Mouse (Mus musculus) CD4-positive naive resting alpha-beta T cell, adult 76 days (primary cell): ENCODE data around the gene Gpalpp1. TPM values are rescaled to one million over a fixed set of nuclear protein-coding genes. Genes with fewer than 3 reads are reported as not detected.

Experiments used
- total RNA-seq: library from RNA; stranded (reverse); gene quantifications from one replicate; pipeline ENCODE4 v1.2.4, GENCODE M21; 2023

Gene Gpalpp1
- total RNA-seq: 20.5 TPM

DNA sequence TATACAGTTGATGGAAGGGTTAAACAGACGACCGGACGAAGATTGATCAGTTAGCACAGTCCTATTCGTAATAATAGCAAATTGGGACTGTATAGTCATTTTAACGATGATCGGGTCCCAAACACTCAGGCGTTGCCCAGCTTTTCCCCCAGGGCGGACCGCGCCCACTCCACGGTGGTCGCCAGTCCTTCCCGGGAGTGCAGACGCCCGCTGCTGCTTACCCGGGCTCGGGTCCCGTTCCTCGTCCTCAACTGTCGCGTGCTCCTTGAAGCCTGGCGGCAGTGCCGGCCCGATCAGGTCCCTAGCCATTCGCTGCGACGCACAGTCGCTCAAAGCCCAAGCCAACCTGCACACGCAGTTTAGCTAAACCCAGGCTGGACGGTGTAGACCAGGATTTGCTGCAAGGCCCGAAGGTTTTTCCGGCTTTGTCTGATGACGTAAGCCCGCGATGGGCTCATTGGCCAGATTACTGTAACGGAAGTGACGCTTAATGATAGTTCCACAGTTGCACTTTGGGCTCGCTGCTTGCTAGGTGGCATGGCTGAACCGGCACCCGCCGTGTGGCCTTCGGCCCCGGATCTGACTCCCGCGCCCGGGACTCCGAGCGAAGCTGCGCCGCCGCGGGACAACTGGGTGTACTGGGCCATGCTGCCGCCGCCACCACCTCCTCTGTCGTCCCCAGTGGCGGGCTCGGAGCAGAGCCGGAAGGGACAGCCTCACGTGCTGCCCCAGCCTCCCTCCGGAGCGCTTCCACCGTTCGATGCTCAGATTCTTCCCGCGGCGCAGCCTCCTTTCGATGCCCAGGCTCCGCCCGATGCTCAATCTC is at the start of gene Gpalpp1, which contains the start of gene Nufip1:
Gene Gpalpp1, minus strand, starts transcription at position 365 of the 826 bp plus-strand sequence.
Gene Nufip1, plus strand, starts transcription at position 496 of the 826 bp plus-strand sequence.

Other genes with a start within 250 kb of the Gpalpp1 start
- not detected for gene Kctd4, start 155.8 kb downstream of the Gpalpp1 start, total RNA-seq
- 27.3 TPM for gene Gtf2f2, start 99.9 kb downstream of the Gpalpp1 start, total RNA-seq
- 16.1 TPM for gene Nufip1, start 131 bp upstream of the Gpalpp1 start, total RNA-seq